Mouse (Mus musculus): Measurements from ENCODE around the gene Ubn1.

DNA sequence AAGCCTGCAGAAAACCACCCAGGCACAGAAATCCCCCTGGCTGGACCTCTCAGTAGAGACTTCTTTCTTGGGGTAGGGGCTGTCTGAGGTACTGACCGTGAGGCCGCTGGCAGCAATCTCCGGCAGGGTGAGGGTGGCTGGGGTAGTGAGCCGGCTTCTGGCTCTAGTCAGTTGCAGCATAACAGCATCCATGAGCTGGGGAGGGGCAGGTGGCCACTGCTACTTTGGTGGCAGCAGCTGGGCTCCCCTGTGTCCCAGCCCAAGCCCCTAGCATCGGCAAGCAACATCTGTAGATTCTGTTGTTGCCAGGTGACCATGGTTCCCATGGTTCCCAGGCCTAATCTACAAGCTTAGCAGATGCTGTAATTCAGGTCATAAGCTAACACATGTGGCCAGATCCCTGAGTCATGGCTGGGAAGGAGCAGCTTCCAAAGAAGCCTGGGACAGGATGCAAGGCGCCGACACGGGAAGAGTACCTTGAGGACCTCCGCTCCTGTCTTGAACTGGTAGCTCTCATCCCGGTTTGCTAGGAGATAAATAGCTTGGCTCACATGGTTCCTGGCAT is 39.4 kb upstream of the Ubn1 start:
- TF ChIP-seq CTCF (IDR thresholded peaks at IDR 0.05; ENCODE audit: extremely low read depth, insufficient read depth, insufficient read length, insufficient replicate concordance) = no peak
- TF ChIP-seq POLR2A (IDR thresholded peaks at IDR 0.05; ENCODE audit: low read depth, low read length) = no peak
